Mouse (Mus musculus): ENCODE results near the gene Chp2. TPM values are rescaled to one million over a fixed set of nuclear protein-coding genes. Genes with fewer than 3 reads are reported as not detected.

Gene Chp2
- total and polyA plus RNA-seq, 2 experiments from 2014 or later = 0.38 to 0.99 TPM

- WGBS = 55% methylated on average over 2 of the region's 2 CpGs
- no peaks in the 10 kb centered on the region for H3K36me3 ChIP-seq (ENCODE audit: insufficient read depth, low read length)
- H3K9ac ChIP-seq (replicated peaks; ENCODE audit: low read length, poor library complexity, severe bottlenecking) = no peak overlapping the region
- no peak for DNase-seq (ENCODE audit: low spot score)
- H3K4me3 ChIP-seq (ENCODE audit: low read depth, low read length) = no peak overlapping the region
- H3K4me2 ChIP-seq (ENCODE audit: low read depth, low read length, poor library complexity, severe bottlenecking) = no peak overlapping the region
- H3K4me1 ChIP-seq (ENCODE audit: insufficient read depth, low read length) = no peaks in the 10 kb centered on the region
- no peak overlapping the region for H3K27ac ChIP-seq (ENCODE audit: low read depth, low read length)
- TF ChIP-seq CTCF (IDR thresholded peaks at IDR 0.05) = no peak
- no peaks in the 10 kb centered on the region for H3K9me3 ChIP-seq (ENCODE audit: low read length)
- H3K27me3 ChIP-seq (ENCODE audit: insufficient read depth, low read length) = no peaks in the 10 kb centered on the region
- ATAC-seq (ENCODE audit: low FRiP score) = no peak
These were observed 15.4 kb upstream of the Chp2 start for GRCm38 (mm10) chr7:122203936-122204335.

DNA sequence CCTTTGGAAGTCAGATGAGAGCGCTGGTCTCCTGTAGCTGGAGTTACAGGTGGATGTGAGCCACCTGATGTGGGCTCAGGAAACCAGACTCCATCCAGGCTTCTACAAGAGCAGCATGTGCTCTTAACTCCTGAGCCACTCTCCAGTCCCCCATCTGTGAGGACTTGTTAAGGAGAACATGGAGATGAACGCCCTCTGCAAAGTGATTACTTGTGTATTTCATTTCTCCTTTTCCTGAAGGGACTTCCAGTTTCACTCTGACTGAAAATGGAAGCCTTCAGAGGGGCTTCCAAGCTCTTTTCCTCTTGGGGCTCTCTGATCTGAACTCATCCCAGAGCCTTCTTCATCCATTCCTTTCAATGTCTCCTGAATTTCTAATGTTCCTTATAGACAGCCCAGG lies 13.2 kb upstream of the Chp2 start:
- Histone ChIP-seq H3K27ac (ENCODE audit: low read depth, low read length) (no peak overlapping the region), H3K9ac (replicated peaks; ENCODE audit: low read length, poor library complexity, severe bottlenecking) (no peak overlapping the region), H3K4me3 (ENCODE audit: low read depth, low read length) (no peak overlapping the region), H3K36me3 (ENCODE audit: insufficient read depth, low read length) (no peaks in the 10 kb centered on the region), H3K27me3 (ENCODE audit: insufficient read depth, low read length) (no peaks in the 10 kb centered on the region), H3K4me1 (ENCODE audit: insufficient read depth, low read length) (no peaks in the 10 kb centered on the region), H3K9me3 (ENCODE audit: low read length) (no peaks in the 10 kb centered on the region), H3K4me2 (ENCODE audit: low read depth, low read length, poor library complexity, severe bottlenecking) (no peak overlapping the region)
- WGBS = 84% methylated on average over 2 of the region's 2 CpGs
- TF ChIP-seq CTCF (IDR thresholded peaks at IDR 0.05) = no peak
- no peak for ATAC-seq (ENCODE audit: low FRiP score)
- DNase-seq (ENCODE audit: low spot score) = no peak

GRCm38 (mm10) chr7:122208276-122209021 lies 10.8 kb upstream of the Chp2 start:
- no peak for DNase-seq (ENCODE audit: low spot score)
- no peaks in the 10 kb centered on the region for H3K4me1 ChIP-seq (ENCODE audit: insufficient read depth, low read length)
- no peaks in the 10 kb centered on the region for H3K36me3 ChIP-seq (ENCODE audit: insufficient read depth, low read length)
- H3K4me3 ChIP-seq (ENCODE audit: low read depth, low read length) = no peak overlapping the region
- H3K27ac ChIP-seq (ENCODE audit: low read depth, low read length) = no peak overlapping the region
- 48% methylated on average over 7 of the region's 7 CpGs for WGBS
- TF ChIP-seq CTCF (IDR thresholded peaks at IDR 0.05) = no peak
- H3K9ac ChIP-seq (replicated peaks; ENCODE audit: low read length, poor library complexity, severe bottlenecking) = no peak overlapping the region
- H3K4me2 ChIP-seq (ENCODE audit: low read depth, low read length, poor library complexity, severe bottlenecking) = no peak overlapping the region
- no peak for ATAC-seq (ENCODE audit: low FRiP score)
- no peaks in the 10 kb centered on the region for H3K9me3 ChIP-seq (ENCODE audit: low read length)
- no peaks in the 10 kb centered on the region for H3K27me3 ChIP-seq (ENCODE audit: insufficient read depth, low read length)

GRCm38 (mm10) chr7:122226020-122226742 lies 6.9 kb downstream of the Chp2 start:
- Histone ChIP-seq H3K9ac (replicated peaks; ENCODE audit: low read length, poor library complexity, severe bottlenecking) (no peak overlapping the region), H3K27ac (ENCODE audit: low read depth, low read length) (no peak overlapping the region), H3K4me3 (ENCODE audit: low read depth, low read length) (no peak overlapping the region), H3K27me3 (ENCODE audit: insufficient read depth, low read length) (no peaks in the 10 kb centered on the region), H3K36me3 (ENCODE audit: insufficient read depth, low read length) (no peaks in the 10 kb centered on the region), H3K9me3 (ENCODE audit: low read length) (no peaks in the 10 kb centered on the region), H3K4me2 (ENCODE audit: low read depth, low read length, poor library complexity, severe bottlenecking) (no peak overlapping the region), H3K4me1 (ENCODE audit: insufficient read depth, low read length) (no peaks in the 10 kb centered on the region)
- DNase-seq (ENCODE audit: low spot score) = no peak
- TF ChIP-seq CTCF (IDR thresholded peaks at IDR 0.05) = no peak
- no peak for ATAC-seq (ENCODE audit: low FRiP score)
- 71% methylated on average over 7 of the region's 7 CpGs for WGBS

DNA sequence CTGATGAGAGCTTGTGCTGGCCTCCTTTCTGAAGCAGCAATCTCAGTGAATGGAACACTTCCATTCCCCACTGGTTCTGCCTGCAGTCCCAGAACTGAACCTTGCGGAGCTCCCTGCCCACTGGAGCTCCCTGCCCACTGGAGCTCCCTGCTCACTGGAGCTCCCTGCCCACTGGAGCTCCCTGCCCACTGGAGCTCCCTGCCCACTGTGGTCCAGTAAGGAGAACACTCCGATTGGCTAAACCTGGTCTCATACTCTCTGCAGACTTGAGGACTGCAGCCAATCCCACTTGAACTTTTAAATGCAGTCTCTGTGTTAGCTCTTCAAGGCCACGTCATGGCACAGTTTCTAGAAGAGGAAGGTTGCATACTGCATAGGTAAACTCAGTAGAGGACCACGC lies 7.4 kb downstream of the Chp2 start:
- no peak for DNase-seq (ENCODE audit: low spot score)
- Histone ChIP-seq H3K9ac (replicated peaks; ENCODE audit: low read length, poor library complexity, severe bottlenecking) (no peak overlapping the region), H3K9me3 (ENCODE audit: low read length) (no peaks in the 10 kb centered on the region), H3K27ac (ENCODE audit: low read depth, low read length) (no peak overlapping the region), H3K4me1 (ENCODE audit: insufficient read depth, low read length) (no peaks in the 10 kb centered on the region), H3K4me2 (ENCODE audit: low read depth, low read length, poor library complexity, severe bottlenecking) (no peak overlapping the region), H3K4me3 (ENCODE audit: low read depth, low read length) (no peak overlapping the region), H3K36me3 (ENCODE audit: insufficient read depth, low read length) (no peaks in the 10 kb centered on the region), H3K27me3 (ENCODE audit: insufficient read depth, low read length) (no peaks in the 10 kb centered on the region)
- WGBS = 88% methylated on average over 4 of the region's 4 CpGs
- no peak for TF ChIP-seq CTCF (IDR thresholded peaks at IDR 0.05)
- no peak for ATAC-seq (ENCODE audit: low FRiP score)

- Histone ChIP-seq H3K27ac (ENCODE audit: low read depth, low read length) (no peak overlapping the region), H3K36me3 (ENCODE audit: insufficient read depth, low read length) (no peaks in the 10 kb centered on the region), H3K4me1 (ENCODE audit: insufficient read depth, low read length) (no peaks in the 10 kb centered on the region), H3K9ac (replicated peaks; ENCODE audit: low read length, poor library complexity, severe bottlenecking) (no peak overlapping the region), H3K27me3 (ENCODE audit: insufficient read depth, low read length) (no peaks in the 10 kb centered on the region), H3K4me3 (ENCODE audit: low read depth, low read length) (no peak overlapping the region), H3K4me2 (ENCODE audit: low read depth, low read length, poor library complexity, severe bottlenecking) (no peak overlapping the region), H3K9me3 (ENCODE audit: low read length) (no peaks in the 10 kb centered on the region)
- WGBS = 52% methylated on average over 3 of the region's 3 CpGs
- ATAC-seq (ENCODE audit: low FRiP score) (no peak), DNase-seq (ENCODE audit: low spot score) (no peak)
- TF ChIP-seq CTCF (IDR thresholded peaks at IDR 0.05) = no peak
These were observed 10.0 kb downstream of the Chp2 start for GRCm38 (mm10) chr7:122229306-122229705.
